Mouse (Mus musculus): ENCODE measurements around the gene Wdr46.
"Not testable (repeated sequence)": the region's sequence is repeated elsewhere in the genome, so short reads cannot be mapped to it uniquely, and the experiment has no call there.

The Wdr46 gene

DNA sequence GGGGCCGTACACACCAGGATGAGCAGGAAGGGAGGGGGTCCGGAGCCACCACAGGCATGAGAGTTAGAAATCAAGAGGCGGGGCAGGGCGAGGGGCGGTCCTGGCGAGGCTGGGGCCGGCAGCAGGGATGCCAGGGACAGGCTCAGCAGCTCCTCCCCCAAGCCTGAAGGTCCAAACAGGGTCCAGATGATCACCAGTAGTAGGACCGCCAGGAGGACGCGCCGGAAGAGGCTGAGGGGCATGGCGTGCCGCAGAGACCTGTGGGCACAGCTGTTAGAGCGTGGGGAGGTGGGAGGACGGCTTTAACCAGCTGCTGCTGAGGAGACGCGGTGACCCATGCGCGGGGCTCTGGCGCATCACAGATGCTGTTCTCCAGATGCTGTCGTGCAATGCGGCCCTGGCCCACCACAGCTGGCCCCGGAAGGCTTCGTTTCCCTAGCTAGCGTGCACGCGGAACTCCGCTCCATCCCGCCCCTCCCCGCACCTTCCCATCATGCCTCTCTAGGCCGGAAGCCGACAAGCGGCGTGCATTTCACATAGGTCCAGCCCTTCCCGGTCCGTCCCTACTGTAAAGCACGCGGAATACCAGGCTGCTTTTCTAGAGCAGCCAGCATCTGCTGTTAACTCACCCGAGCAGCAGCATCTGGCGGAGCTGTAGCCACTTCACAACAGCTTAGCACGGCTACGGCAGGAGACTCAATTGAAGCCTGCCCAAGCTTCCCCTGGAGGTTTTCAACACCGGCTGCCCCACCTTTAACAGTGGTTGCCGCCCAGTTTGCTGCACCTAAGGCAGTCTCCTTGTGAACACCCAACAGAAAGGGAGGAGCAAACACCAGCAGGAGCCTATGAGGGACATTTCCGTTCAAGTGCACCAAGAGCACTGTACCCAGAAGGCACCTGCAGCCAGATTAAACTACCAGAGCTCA lies 10.8 kb downstream of the Wdr46 start, which contains the start of gene B3galt4:
B3galt4 (minus strand) TSS at position 468 of the 926 bp plus-strand sequence.
- intact Hi-C loops (cut with DNase I): no loop called here

DNA sequence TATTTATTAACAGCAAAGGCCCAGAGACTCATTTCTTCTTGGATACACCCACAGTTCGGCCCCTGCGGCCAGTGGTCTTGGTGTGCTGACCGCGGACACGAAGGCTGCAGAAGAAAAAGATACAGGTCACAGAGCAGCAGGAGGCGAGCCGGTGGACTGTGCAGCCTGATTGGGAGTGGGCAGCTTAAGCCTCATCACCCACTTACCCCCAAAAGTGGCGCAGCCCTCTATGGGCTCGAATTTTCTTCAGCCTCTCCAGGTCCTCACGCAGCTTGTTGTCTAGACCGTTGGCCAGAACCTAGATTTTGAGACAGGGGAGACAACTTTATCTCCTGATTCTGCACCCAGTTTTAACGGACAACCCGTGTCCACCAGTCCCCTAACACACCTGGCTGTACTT lies 11.6 kb downstream of the Wdr46 start:
- intact Hi-C loops (cut with DNase I): not testable (repeated sequence)

DNA sequence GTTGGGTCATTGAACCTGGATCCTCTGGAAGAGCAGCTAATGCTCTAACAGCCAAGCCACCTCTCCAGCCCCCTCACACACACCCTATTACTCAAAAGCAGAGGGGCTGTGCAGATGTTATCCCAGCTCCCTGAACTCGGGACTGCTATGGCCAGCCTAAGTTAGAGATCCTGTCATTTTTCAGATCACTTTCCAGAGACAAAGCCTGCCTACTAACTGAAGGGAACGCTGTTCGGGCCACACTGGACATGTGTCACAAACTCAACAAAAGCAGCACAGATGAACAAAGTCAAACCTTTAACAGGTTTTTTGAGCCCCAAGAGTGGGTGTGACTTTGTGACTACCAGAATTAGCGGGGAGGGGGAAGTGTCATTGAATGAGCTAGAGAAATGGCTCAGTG lies 12.4 kb downstream of the Wdr46 start:
- intact Hi-C loops (cut with DNase I): no loop called here

DNA sequence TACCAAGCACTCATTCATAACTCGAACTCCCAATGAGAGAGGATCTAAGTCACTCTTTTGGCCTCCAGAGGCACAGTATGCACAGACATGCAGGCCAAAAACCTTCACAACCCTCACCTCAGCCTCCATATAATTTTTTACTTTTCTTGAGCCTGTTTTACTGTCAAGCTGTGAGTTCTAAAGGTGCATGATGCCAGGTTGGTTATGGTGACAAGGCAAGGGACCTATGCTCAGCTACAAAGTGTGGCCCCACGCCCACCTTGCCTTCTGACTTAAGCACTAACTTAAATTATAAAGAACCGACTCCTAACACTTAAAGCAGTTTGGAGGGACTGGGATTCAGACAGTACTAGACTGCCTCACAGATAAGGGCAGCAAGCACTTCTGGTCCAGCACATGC lies 12.8 kb downstream of the Wdr46 start:
- intact Hi-C loops (cut with DNase I): no loop called here

DNA sequence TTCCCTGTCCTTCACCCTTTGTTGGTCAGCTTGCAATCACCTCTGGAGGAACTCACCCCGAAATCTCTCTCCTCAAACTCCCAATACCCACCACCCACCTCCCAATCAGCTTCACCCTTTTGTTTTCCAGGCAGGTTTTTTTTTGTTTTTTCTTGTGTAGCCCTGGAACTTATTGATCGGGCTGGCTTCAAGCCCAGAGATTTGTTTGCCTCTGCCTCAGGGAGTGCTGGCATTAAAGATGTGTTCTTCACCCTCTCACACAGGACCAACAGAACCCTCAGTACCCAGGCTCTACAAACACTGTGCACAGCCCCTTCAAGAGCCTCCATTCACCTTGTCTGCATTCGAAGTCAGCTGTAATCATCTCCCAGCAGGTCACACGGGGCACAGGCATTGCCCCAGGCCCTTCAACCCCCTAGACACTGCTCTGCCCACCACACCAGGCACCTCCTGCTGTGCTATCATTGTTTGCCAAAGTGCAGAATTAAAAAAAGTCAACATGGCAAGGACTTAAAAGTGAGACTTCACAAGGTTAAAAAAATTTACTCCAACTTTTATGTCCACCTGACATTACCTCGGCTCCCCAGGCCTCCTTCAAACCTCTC lies 13.6 kb downstream of the Wdr46 start:
- intact Hi-C loops (cut with DNase I): no loop called here

DNA sequence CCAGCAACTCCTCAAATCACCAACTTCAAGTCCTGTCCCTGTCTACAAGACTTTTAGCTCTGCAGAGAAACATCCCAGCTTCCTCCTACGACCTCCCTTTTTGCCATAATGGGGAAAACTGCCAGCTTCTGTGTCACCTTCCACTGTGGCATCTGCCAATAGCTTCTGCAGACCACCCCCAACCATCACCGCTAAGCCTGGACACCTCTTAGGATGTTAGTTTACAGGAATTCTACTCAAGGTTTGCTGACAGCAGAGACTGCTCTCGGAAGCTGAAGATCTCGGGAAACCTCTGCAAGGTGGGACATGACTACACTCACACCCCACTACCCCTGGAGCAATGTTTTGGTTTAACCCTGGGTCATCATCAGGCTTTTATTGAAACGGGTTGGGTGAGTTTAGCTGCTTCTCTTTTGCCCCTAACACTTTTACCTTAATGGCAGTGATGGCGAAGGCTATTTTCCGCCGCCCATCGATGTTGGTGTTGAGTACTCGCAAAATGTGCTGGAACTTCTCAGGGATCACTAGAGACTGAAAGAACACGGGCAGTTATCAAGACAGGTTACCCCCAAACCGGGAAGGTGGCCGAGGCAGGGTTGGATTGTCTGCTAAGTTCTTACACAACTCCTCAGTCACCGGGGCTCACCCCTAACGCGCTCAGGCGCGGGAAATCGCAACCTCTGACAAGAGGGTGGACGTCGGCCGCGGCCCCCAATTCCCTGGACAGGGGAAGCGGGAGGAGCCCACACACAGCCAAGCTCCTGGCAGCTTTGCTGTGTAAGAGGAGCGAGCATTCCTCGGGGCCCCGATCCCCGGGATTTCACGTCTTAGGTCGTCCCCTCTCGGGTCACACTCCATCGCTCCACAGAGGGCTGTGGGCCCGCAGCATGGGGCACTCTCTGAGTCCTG lies 14.4 kb downstream of the Wdr46 start:
- intact Hi-C loops (cut with DNase I): loop anchor here (5.0 kb wide), 1 partner anchor 1402 kb away; no protein-coding TSS in a partner anchor

DNA sequence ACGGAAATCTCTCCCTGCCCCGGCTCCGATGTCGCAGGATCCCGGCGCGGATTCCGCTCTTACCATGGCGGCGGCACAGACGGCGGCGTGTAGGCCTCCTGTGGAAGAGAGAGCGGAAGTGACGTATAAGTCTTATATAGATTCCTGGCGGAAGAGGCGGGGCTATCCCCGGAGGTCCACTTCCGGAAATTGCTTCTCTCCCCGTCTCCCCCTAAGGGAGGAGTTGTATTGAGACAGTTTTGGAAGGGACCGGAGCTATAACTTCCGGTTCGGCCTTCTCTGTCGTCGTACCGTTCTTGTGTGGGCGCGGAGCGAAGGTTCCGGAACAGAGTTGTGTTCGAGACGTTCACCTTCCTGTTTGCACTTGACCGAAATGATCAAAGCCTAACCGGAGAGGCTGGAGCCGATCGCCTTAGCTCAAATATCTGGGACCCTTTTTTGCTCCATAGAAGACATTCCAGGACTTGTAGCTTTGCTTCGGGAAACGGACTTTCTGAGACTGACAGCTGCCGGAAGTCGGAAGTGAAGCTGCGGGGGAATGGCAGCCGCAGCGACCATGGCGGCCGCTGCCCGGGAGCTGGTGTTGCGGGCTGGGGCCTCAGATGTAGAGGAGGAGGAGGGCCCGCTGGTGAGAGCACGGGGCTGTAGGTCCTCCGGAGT lies 15.2 kb downstream of the Wdr46 start, which contains the start of the genes Vps52 and Rps18:
Vps52 (plus strand) TSS at position 258 of the 660 bp plus-strand sequence.
Rps18 (minus strand) TSS at position 447 of the 660 bp plus-strand sequence.
- intact Hi-C loops (cut with DNase I): loop anchor here (5.0 kb wide), 1 partner anchor 1402 kb away; no protein-coding TSS in a partner anchor

DNA sequence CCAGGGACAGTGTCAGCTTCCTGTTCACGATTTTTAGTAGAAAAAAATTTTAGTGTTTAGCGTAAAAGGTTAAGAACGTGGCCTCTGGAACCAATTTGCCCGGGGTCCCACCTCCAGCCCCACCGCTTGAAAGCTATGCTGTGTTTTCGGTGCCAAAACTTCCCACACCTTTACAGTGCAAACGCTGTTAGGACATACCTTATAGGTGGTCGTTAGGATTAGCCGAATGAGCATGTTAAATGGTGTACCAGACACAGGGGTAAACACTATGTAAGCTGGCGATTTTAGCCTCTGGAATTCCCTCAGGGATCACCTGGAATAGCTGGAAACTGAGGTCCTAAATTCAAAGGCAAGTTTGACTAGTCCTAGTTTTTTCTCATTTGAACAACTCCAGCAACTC lies 15.9 kb downstream of the Wdr46 start:
- intact Hi-C loops (cut with DNase I): loop anchor here (5.0 kb wide), 1 partner anchor 1401 kb away; no protein-coding TSS in a partner anchor

DNA sequence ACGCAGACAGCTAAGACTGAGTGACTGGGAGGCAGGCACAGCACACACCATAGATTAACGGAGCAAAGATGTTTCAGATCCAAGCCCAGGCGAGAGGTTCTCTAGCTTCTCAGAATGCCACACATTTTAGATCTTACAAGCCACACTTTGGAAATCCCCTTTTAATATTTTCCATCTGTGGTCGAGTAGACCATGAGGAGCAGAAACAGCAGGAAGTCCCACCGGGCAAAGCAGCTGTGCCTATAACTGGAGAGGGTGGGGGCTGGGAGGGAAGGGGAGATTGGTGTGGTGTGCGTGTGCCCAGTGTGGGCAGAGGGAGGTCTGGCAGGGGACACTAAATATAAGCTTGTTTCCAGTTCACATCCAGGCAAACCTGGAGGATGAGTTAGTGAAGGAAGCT lies 17.0 kb downstream of the Wdr46 start:
- intact Hi-C loops (cut with DNase I): loop anchor here (5.0 kb wide), 1 partner anchor 1400 kb away; no protein-coding TSS in a partner anchor

DNA sequence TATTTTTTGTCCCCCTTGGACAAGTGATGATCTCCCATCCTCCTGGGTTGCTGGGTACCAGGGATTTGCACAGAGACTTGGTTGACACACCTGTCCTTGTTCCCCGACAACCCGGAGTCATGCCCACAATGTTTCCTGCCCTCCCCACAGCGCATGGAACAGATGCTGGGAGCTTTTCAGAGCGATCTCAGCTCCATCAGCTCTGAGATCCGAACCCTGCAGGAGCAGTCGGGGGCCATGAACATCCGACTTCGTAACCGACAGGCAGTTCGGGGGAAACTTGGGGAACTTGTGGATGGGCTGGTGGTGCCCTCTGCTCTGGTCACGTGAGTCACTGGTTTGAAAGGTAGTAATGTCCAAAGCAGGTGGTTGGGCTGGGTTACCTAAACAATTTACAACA lies 18.0 kb downstream of the Wdr46 start:
- intact Hi-C loops (cut with DNase I): loop anchor here (2.0 to 5.0 kb wide), 2 partner anchors 62 to 1399 kb away; no protein-coding TSS in a partner anchor

DNA sequence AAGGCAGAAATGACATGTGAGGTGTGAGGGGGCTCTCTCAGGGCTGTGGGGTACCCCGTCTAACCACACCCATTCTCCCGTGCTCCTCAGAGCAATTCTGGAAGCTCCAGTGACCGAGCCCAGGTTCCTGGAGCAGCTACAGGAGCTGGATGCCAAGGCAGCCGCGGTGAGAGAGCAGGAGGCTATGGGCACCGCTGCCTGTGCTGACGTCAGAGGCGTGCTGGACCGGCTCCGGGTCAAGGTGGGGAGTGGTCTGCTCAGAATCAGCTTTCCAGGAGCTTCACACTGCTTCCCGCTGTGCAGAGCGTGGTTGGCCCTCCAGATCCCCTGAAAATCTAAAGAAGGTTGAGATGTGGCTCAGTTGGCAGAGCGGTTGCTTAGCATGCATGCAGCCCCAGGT lies 18.7 kb downstream of the Wdr46 start:
- intact Hi-C loops (cut with DNase I): loop anchor here (2.0 to 5.0 kb wide), 2 partner anchors 62 to 1398 kb away; no protein-coding TSS in a partner anchor

DNA sequence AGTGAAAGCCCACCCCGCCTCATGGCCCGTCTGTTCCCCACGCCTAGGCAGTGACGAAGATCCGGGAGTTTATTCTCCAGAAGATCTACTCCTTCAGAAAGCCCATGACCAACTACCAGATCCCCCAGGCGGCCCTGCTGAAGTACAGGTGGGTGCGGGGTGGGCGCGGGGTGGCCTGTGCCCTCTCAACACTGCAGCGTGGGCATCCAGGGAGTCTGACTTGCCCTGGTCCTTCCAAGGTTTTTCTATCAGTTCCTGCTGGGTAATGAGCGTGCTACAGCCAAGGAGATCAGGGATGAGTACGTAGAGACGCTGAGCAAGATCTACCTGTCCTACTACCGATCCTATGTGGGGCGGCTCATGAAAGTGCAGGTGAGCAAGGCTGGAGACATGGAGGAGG lies 19.5 kb downstream of the Wdr46 start:
- intact Hi-C loops (cut with DNase I): loop anchor here (2.0 to 5.0 kb wide), 2 partner anchors 61 to 1397 kb away; no protein-coding TSS in a partner anchor

DNA sequence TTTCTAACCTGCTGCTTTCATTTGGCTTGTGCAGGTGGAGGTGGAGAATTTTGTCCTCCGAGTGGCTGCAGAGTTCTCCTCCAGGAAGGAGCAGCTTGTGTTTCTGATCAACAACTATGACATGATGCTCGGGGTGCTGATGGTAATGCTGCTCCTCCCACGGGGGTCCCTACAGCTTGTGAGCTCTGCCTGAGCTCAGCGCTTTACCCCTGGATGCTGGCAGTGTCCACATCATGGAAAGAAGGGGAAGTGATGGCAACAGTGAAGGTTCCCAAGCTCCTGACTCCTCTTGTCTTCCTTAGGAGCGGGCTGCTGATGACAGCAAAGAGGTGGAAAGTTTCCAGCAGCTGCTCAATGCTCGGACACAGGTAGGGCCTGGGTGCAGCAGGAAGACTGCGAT lies 22.4 kb downstream of the Wdr46 start:
- intact Hi-C loops (cut with DNase I): no loop called here

DNA sequence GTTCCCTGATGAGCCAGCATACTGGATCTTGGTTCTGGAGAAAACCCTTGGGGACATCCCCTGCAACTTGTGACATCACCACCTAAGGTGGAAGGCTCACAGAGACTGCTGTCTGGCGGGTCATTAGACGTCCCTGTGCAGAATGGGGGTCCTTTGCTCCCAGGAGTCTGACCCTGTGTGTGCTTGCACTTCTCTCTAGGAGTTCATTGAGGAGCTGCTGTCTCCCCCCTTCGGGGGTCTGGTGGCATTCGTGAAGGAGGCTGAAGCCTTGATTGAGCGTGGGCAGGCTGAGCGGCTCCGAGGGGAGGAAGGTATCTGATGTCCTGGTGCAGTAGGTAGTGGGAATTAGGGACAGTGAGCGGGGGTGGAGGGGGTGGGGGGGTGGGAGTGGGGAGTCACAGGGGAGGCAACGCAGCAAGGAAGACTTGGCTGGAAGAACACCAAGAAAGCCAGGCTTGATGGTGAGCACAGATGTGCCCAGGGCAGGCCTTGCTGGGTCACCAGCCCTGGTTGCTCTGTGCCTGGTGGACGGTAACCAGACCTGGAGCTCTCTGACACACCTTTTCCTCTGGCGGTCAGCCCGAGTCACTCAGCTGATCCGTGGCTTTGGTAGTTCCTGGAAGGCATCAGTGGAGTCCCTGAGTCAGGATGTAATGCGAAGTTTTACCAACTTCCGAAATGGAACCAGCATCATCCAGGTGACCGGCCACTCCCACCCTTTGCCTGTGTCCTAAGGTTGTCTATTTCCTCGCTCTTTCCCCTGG lies 24.8 kb downstream of the Wdr46 start:
- intact Hi-C loops (cut with DNase I): loop anchor here (1.0 kb wide), 1 partner anchor 1337 kb away; no protein-coding TSS in a partner anchor

DNA sequence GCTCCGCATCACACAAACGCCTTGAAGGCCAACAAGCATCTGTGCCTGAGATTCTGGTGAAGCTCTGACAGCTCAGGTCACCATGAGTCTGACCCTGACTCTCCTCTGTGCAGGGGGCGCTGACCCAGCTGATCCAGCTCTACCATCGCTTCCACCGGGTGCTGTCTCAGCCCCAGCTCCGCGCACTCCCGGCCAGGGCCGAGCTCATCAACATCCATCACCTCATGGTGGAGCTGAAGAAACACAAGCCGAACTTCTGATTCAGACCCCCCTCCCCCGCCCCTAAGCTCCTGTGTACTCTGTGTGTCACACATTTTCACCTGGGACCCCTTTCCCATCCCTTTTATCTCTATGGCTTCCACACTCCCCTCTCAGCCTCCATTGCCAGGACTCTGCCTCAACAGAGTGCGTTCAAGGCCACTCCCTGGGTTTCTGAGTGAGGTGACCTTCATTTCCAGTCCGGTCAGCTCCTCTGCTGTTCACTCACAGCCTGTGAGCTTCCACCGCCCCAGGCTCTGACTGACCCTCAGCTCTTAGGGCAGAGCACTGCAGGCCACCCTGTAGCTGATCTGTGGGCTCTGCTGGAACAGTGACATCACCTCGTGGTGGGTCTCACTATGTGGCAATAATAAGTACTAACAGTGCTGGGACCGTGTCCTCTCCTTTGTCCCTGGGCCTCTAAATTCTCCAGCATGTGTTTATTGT lies 25.5 kb downstream of the Wdr46 start:
- intact Hi-C loops (cut with DNase I): loop anchor here (1.0 kb wide), 1 partner anchor 1336 kb away; no protein-coding TSS in a partner anchor

DNA sequence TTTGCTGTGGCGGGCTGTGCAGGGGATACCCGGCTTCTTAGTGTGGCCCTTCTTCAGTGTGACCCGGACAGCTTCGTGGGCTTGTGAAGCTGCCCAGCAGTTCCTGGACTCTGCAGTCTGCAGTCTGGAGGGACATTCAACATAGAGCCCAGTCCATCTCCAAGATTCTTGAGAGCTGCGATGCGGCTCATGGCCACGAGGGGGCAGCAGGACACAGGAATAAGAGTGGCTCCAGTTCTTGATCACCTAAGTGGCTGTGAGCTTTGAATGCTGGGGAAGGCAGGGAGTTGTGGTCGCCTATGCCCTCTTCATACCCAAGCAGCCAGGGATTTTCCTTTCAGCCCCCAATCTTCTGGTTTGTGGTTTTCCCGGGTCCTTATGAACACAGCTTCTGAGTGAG lies 28.0 kb downstream of the Wdr46 start:
- intact Hi-C loops (cut with DNase I): no loop called here

DNA sequence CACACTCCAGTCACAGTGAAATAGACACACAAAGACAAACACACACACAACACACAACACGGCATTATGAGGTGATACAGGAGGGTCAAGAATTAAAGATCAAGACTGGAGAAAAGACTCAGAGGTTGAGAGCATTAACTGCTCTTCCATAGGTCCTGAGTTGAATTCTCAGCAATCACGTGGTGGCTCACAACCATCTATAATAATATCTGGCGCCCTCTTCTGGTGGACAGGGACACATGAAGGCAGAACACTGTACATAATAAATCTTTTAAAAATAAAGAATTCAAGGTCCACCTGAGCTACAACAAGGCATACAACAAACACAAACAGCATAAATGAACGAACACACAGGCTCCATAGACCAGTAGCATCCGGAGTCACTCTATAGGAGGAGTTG lies 28.5 kb downstream of the Wdr46 start:
- intact Hi-C loops (cut with DNase I): no loop called here

DNA sequence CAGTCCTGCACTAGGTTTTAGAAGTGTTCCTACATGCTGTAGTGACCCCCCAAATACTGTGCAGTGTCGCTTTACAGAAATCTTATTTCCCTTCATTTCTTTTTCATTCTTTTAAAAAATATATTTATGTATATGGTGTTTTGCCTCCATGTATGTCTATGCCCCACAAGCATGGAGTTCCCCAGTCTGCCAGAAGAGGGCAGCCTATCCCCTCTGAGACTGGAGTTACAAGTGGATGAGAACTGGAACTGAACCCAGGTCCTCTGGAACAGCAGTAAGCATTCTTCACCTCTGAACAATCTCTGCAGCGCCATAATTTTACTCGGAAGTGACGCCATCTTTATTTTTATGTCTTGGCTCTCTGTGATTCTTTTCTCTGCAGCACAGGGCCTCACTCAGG lies 28.9 kb downstream of the Wdr46 start:
- intact Hi-C loops (cut with DNase I): no loop called here

DNA sequence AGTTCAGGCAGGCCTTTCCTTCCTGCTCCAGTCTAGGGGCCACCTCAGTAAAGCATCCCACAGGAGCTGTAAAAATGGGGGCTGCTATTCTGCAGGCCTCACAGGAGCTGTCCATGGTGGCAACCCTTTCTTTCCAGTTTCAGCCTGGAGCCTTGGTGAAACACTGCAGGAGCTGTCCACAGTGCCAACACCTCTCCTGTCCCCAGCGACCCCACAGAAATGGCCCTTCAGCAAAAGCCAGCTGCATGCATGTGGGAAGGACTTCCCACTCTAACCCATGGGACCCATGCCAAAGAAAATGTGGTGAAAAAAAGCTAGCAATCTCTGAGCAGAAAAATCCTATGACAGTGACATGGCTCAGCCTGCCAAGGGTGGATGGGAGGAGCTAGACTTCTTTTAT lies 32.2 kb downstream of the Wdr46 start:
- intact Hi-C loops (cut with DNase I): loop anchor here (2.0 kb wide), 1 partner anchor 1298 kb away; no protein-coding TSS in a partner anchor
